Mouse (Mus musculus) retina, postnatal 7 days (tissue): ENCODE measurements around the gene Rassf3.
A peak's percentile ranks its signal among the peaks of the same experiment; 100 is the strongest.

Experiments used
- DNase-seq: peaks from one replicate; pipeline ENCODE4 v3.0.0-alpha.2; 2012; ENCODE audit warnings: low read depth, low spot score

Rassf3 gene

GRCm38 (mm10) chr10:121489941-121490340, 13.8 kb upstream of the Rassf3 start:
- DNase-seq = no peak

- DNase-seq = no peak
Observed at GRCm38 (mm10) chr10:121488623-121489299, 12.6 kb upstream of the Rassf3 start.

- DNase-seq = no peak
Observed at GRCm38 (mm10) chr10:121487716-121488115, 11.6 kb upstream of the Rassf3 start.

- no peak for DNase-seq
Observed at GRCm38 (mm10) chr10:121486350-121486749, 10.2 kb upstream of the Rassf3 start.

- no peak for DNase-seq
Observed at GRCm38 (mm10) chr10:121483364-121483763, 7.2 kb upstream of the Rassf3 start.

- no peak for DNase-seq
Observed at GRCm38 (mm10) chr10:121481141-121481540, 5.0 kb upstream of the Rassf3 start.

- DNase-seq = no peak
Observed at GRCm38 (mm10) chr10:121479987-121480386, 3.8 kb upstream of the Rassf3 start.

GRCm38 (mm10) chr10:121477433-121477832, 1.3 kb upstream of the Rassf3 start:
- no peak for DNase-seq

- DNase-seq = no peak
Observed at GRCm38 (mm10) chr10:121476968-121477337, 806 bp upstream of the Rassf3 start.

GRCm38 (mm10) chr10:121475672-121476146, 438 bp downstream of the Rassf3 start:
- DNase-seq = peak; percentile 27

GRCm38 (mm10) chr10:121475101-121475671, 961 bp downstream of the Rassf3 start:
- DNase-seq = no peak

- no peak for DNase-seq
Observed at GRCm38 (mm10) chr10:121474288-121474687, 1.9 kb downstream of the Rassf3 start.

- DNase-seq = no peak
Observed at GRCm38 (mm10) chr10:121473723-121474215, 2.4 kb downstream of the Rassf3 start.

- no peak for DNase-seq
Observed at GRCm38 (mm10) chr10:121472593-121473217, 3.4 kb downstream of the Rassf3 start.

- no peak for DNase-seq
Observed at GRCm38 (mm10) chr10:121471570-121472197, 4.5 kb downstream of the Rassf3 start.

GRCm38 (mm10) chr10:121469625-121470024, 6.5 kb downstream of the Rassf3 start:
- DNase-seq = no peak

- DNase-seq = no peak
Observed at GRCm38 (mm10) chr10:121468985-121469384, 7.2 kb downstream of the Rassf3 start.

- no peak for DNase-seq
Observed at GRCm38 (mm10) chr10:121468261-121468660, 7.9 kb downstream of the Rassf3 start.

- no peak for DNase-seq
Observed at GRCm38 (mm10) chr10:121467792-121468191, 8.4 kb downstream of the Rassf3 start.

GRCm38 (mm10) chr10:121467016-121467415, 9.1 kb downstream of the Rassf3 start:
- DNase-seq = no peak

GRCm38 (mm10) chr10:121465033-121465432, 11.1 kb downstream of the Rassf3 start:
- no peak for DNase-seq

- no peak for DNase-seq
Observed at GRCm38 (mm10) chr10:121462162-121462881, 13.8 kb downstream of the Rassf3 start.
